Mouse (Mus musculus) liver, adult 2 months (tissue): ENCODE results near the gene Ryk.

Experiments used
- CTCF ChIP-seq: fragments of 200-500 bp; IDR thresholded peaks from 2 replicates; pipeline ENCODE4 v1.5.1; 2011; ENCODE audit warnings: low read depth, low read length, control low read depth
- POLR2A ChIP-seq: fragments of 200-500 bp; IDR thresholded peaks from 2 replicates; pipeline ENCODE4 v1.6.1; 2011; ENCODE audit warnings: low read length, control low read depth; ENCODE audit not compliant: insufficient read depth; ENCODE audit errors: extremely low read depth

DNA sequence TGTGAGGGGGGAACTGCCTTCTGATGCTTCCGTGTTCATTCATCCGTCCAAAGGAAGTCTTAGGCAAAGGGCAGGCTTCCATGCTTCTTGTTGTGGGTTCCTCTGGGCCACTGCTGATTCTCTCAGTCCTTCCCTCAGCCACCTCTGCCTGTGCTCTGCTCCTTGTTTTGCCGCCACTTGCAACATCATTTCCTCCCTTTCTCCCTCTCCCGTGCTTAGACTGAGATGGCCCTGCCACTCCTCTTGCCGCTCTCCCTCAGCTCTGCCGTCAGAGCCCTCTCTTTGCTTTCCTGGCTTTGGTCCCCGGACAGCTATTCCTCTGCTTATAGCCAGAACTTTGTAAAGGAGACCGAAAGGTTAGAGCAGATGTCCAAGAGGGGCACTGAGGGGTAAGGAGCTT is 30.2 kb downstream of the Ryk start:
- TF ChIP-seq CTCF (no peak), POLR2A (no peak)
